Mouse (Mus musculus) hindbrain, embryonic 13.5 days (tissue): ENCODE results near the gene Rps11. TPM values are rescaled to one million over a fixed set of nuclear protein-coding genes. Genes with fewer than 3 reads are reported as not detected.
"Not testable (repeated sequence)": the region's sequence is repeated elsewhere in the genome, so short reads cannot be mapped to it uniquely, and the experiment has no call there.

Experiments
- ATAC-seq: fragments of 200-750 bp; cut with Nextera tagmentation; 2 replicates; pipeline ENCODE4 v1.8.0; 2017; ENCODE audit warnings: moderate TSS enrichment; ENCODE audit not compliant: low FRiP score
- H3K27ac ChIP-seq: fragments of 300-500 bp; sonication (generic); 2 replicates; pipeline ENCODE4 v1.5.1; 2015; ENCODE audit warnings: inconsistent platforms, mild to moderate bottlenecking, moderate library complexity
- H3K27me3 ChIP-seq: fragments of 300-500 bp; sonication (generic); 2 replicates; pipeline ENCODE4 v1.6.1; 2015; ENCODE audit warnings: mild to moderate bottlenecking, inconsistent platforms
- H3K36me3 ChIP-seq: fragments of 300-500 bp; sonication (generic); 2 replicates; pipeline ENCODE4 v1.6.1; 2015; ENCODE audit warnings: mild to moderate bottlenecking, inconsistent platforms
- H3K4me1 ChIP-seq: fragments of 300-500 bp; sonication (generic); replicated peaks from 2 replicates; pipeline ENCODE4 v1.6.1; 2015; ENCODE audit warnings: inconsistent platforms
- H3K4me2 ChIP-seq: fragments of 300-500 bp; sonication (generic); 2 replicates; pipeline ENCODE4 v1.6.1; 2015; ENCODE audit warnings: inconsistent platforms, mild to moderate bottlenecking, moderate library complexity
- H3K4me3 ChIP-seq: fragments of 300-500 bp; sonication (generic); 2 replicates; pipeline ENCODE4 v1.5.1; 2015; ENCODE audit warnings: mild to moderate bottlenecking, inconsistent platforms
- H3K9ac ChIP-seq: fragments of 300-500 bp; sonication (generic); 2 replicates; pipeline ENCODE4 v1.6.1; 2015; ENCODE audit warnings: mild to moderate bottlenecking, inconsistent platforms
- H3K9me3 ChIP-seq: fragments of 300-500 bp; sonication (generic); 2 replicates; pipeline ENCODE4 v1.6.1; 2016; ENCODE audit warnings: inconsistent platforms
- WGBS: fragments of 180-500 bp; shearing (Covaris S2); methylation state at CpG from one replicate; pipeline ENCODE4 v1.1.7; 2015; 5-methylcytosine and 5-hydroxymethylcytosine counted together
- polyA plus RNA-seq: library from polyadenylated mRNA; unstranded; fragments of >200 nt; fragmentation: Nextera tagmentation; extraction: Ambion mirVana; gene quantifications from 2 replicates; pipeline ENCODE4 v1.2.1, GENCODE M21; 2015

Rps11 gene
- polyA plus RNA-seq, 1 experiment from 2014 or later = 999 TPM

DNA sequence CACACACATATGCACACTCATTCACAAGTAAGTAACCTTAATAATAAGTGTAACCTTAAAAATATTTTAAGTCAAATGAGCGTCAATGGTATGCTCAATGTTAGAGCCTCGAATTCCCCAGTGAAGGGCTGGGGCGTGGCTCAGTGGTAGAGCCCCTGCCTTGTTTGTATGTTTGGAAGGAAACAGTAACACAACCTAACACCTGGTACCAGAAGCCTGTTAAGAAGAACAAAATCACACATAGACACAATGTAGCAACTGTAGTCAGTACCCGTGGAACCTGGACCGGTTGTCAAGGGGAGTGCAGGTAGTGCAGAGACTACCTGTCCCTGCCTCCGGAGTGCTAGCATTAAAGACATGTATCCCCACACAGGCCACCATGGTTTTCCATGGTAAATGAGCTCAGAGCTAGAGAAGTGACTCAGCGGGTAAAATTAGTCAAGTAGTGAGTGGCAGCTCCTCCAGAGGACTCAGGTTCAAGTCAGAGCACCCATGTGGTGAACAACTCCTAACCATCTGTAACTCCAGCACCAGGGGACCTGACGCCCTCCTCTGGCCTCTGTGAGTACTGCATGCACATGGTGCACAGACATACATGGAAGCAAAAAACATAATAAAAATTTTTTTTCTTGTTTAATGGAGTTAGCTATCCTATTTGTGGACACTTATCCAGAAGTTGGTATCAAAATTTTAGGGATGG, 25.5 kb downstream of the Rps11 start:
- Histone ChIP-seq H3K9ac (no peak overlapping the region), H3K4me1 (no peaks in the 10 kb centered on the region), H3K9me3 (no peaks in the 10 kb centered on the region), H3K4me2 (no peak overlapping the region), H3K36me3 (no peaks in the 10 kb centered on the region), H3K4me3 (no peak overlapping the region), H3K27me3 (no peaks in the 10 kb centered on the region), H3K27ac (no peak overlapping the region)
- ATAC-seq = no peak
- WGBS = 92% methylated on average over 8 of the region's 8 CpGs

DNA sequence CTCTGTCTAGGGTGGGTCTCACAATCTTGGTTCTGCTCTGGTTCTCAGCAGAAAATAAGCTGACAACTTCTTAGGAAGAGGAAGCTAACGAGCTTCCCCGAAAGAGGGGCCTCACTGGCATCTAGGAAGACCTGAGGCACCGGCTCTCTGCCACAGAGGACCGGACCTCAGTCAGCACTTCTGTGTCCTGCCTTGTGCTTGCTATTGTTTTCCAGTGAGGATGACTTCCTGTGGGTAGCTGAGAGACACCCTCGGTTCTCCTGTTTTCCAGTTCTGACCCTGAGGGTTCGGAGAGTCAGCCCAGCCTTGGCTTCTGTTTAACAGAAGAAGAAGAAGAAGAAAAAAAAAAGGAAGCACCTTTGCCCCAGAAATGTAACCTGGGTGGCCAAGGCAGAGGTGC, 26.8 kb downstream of the Rps11 start:
- H3K9ac ChIP-seq = no peak overlapping the region

DNA sequence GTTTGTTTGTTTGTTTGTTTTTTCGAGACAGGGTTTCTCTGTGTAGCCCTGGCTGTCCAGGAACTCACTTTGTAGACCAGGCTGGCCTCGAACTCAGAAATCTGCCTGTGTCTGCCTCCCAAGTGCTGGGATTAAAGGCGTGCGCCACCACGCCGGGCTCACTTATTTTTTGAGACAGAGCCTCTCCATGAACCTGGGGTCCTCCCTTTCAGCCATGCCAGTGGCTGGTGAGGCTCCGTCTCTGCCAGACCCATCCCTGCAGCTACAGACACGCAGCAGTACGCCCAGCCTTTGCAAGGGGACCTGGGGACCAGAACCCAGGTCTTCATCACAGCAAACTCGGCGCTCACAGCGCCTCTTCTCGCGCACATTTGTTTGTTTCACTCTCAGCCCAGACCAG, 28.3 kb downstream of the Rps11 start:
- not testable (repeated sequence) for H3K27ac ChIP-seq, H3K9me3 ChIP-seq, H3K36me3 ChIP-seq, ATAC-seq, H3K4me2 ChIP-seq, H3K9ac ChIP-seq, H3K4me3 ChIP-seq, H3K27me3 ChIP-seq
- WGBS = 94% methylated on average over 14 of the region's 14 CpGs
- peaks cover 18% of the 10 kb centered on the region; the same call in 1 of the 2 replicates for H3K4me1 ChIP-seq

More for the DNA sequence above, 26.8 kb downstream of the Rps11 start:
- no peak overlapping the region for H3K4me2 ChIP-seq
- no peaks in the 10 kb centered on the region for H3K36me3 ChIP-seq
- H3K4me3 ChIP-seq = no peak overlapping the region
- no peak for ATAC-seq
- 0 out of 2 replicates have a peak, but pooled peaks cover 7% of the 10 kb centered on the region for H3K4me1 ChIP-seq
- no peaks in the 10 kb centered on the region for H3K9me3 ChIP-seq
- no peaks in the 10 kb centered on the region for H3K27me3 ChIP-seq
- H3K27ac ChIP-seq = no peak overlapping the region
- WGBS = 74% methylated on average over 6 of the region's 6 CpGs

DNA sequence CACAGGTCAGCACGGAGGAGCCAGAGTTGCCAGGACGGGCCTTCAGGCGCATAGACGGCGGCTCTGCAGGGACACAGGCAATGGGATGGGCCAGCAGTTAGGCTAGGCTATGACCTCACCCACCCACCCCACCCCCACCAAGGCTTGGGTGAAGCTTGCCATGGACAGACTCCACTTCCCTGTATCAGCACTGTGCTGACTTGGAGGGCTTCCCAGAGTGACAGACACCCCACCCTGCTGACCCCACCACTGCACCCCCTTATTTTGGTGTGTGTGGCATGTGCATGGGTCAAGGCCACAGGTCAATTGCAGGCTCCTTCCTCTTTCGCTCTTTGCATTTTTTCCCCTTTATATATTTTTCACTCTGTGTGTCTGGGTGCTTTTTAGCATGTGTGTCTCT, 28.9 kb downstream of the Rps11 start:
- no peaks in the 10 kb centered on the region for H3K36me3 ChIP-seq
- ATAC-seq = no peak
- H3K9ac ChIP-seq = no peak overlapping the region
- 80% methylated on average over 6 of the region's 6 CpGs for WGBS
- no peak overlapping the region for H3K4me3 ChIP-seq
- no peak overlapping the region for H3K27ac ChIP-seq
- peaks cover 19% of the 10 kb centered on the region; the same call in 1 of the 2 replicates for H3K4me1 ChIP-seq
- peaks cover 4% of the 10 kb centered on the region; the same call in 1 of the 2 replicates for H3K27me3 ChIP-seq
- no peak overlapping the region for H3K4me2 ChIP-seq
- no peaks in the 10 kb centered on the region for H3K9me3 ChIP-seq

DNA sequence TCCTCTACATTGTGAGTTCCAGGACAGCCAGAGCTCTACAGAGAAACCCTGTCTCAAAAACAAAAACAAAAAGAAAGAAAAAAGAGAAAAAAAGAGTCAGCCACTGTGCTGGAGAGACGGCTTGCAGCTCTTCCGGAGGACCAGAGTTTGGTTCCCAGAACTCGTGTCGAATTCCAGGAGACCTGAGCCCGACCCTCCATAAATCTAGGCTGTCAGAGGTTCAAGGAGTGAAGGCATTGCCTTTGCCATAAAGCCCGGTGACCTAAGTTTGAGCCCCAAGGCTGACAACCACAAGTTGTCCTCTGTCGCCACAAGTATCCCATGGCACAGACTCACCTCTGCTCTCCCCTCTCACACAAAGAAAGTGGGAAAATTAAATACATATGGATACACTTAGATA, 30.1 kb downstream of the Rps11 start:
- H3K36me3 ChIP-seq = no peaks in the 10 kb centered on the region
- no peak overlapping the region for H3K4me2 ChIP-seq
- peaks cover 4% of the 10 kb centered on the region; the same call in 1 of the 2 replicates for H3K27me3 ChIP-seq
- peaks cover 19% of the 10 kb centered on the region; the same call in 1 of the 2 replicates for H3K4me1 ChIP-seq
- H3K27ac ChIP-seq = no peak overlapping the region
- no peaks in the 10 kb centered on the region for H3K9me3 ChIP-seq
- no peak overlapping the region for H3K4me3 ChIP-seq
- 50% methylated on average over 7 of the region's 7 CpGs for WGBS
- no peak overlapping the region for H3K9ac ChIP-seq
- ATAC-seq = no peak

DNA sequence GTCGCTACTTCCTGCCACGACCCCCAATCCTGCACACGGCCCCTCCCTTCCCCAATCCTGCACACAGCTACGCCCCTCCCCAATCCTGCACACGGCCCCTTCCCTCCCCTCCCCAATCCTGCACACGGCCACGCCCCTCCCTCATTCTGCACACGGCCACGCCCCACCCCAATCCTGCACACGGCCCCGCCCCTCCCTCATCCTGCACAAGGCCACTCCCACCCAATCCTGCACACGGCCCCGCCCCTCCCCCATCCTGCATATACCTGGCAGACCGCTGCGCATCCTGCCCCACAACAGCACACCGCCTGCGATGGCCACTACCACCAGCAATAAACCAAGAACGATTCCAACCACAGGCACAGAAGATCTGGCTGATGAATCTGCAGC, 30.7 kb downstream of the Rps11 start:
- Histone ChIP-seq H3K4me3 (no peak overlapping the region), H3K9ac (no peak overlapping the region), H3K4me2 (no peak overlapping the region), H3K27me3 (peaks cover 4% of the 10 kb centered on the region; the same call in 1 of the 2 replicates), H3K9me3 (no peaks in the 10 kb centered on the region), H3K4me1 (peaks cover 19% of the 10 kb centered on the region; the same call in 1 of the 2 replicates), H3K36me3 (no peaks in the 10 kb centered on the region), H3K27ac (no peak overlapping the region)
- WGBS = 41% methylated on average over 15 of the region's 18 CpGs
- ATAC-seq = no peak

DNA sequence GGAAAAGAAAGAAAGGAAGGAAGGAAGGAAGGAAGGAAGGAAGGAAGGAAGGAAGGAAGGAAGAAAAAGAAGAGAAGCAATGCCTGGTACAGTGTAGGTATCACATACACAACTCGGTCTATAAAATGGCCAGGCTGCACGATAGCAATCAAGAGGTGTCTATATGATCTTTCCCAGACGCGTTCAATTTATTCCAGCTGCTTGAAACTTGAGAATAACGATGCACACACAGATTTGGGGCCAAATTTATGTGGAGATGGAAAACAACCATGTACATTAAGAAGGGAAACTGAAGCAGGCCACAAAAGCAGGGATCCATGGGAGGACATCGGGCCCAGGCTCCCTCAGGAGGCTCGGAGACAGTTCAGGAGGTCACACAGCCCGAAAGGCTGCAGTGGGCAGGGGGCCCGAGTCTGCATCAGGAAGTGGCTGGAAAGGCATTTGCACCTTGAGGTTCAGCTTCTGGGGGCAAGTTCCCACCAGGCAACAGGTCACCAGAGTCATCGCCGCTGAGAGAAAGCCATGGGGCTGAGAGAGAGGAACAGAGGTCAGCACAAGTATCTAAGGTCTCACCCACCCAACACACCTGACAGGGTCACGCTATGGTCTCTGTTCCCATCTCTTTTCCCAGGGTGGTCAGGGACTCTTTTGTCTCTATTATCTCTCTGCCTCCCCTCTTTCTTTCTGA, 31.3 kb downstream of the Rps11 start:
- H3K4me1 ChIP-seq = peaks cover 19% of the 10 kb centered on the region; the same call in 1 of the 2 replicates
- 64% methylated on average over 12 of the region's 12 CpGs for WGBS
- H3K36me3 ChIP-seq = no peaks in the 10 kb centered on the region
- H3K27ac ChIP-seq = no peak overlapping the region; the same call in 1 of the 2 replicates
- no peak overlapping the region for H3K9ac ChIP-seq
- no peak for ATAC-seq
- H3K27me3 ChIP-seq = peaks cover 4% of the 10 kb centered on the region; the same call in 1 of the 2 replicates
- no peaks in the 10 kb centered on the region for H3K9me3 ChIP-seq
- no peak overlapping the region for H3K4me2 ChIP-seq
- H3K4me3 ChIP-seq = no peak overlapping the region

DNA sequence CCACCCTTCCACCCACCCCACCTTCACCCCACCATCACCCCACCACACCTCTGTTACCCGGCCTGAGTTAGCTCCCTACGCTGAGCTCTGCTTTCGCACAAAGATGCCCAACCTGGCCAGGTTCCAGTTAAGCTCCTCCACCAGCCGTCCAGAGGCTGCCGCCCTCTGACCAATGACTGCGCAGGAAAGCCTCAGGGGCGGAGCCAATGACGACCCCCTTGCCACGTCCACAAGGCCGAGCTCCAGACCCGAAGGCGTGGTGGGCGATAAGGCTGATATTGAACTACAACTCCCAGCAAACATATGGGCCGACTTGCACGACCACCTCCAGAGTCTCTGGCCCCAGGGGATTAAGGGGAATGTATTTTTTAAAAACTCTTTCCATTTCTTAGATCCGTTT, 32.2 kb downstream of the Rps11 start, which contains the start of gene Rcn3:
Gene Rcn3 (minus strand): TSS at position 174 of the 400 bp plus-strand sequence.
- under 1% methylated on average over 16 of the region's 16 CpGs for WGBS
- H3K9me3 ChIP-seq = no peaks in the 10 kb centered on the region
- H3K4me1 ChIP-seq = peaks cover 19% of the 10 kb centered on the region; the same call in 1 of the 2 replicates
- peak within 1 kb of the TSS; percentile 56 for H3K4me2 ChIP-seq
- peak within 1 kb of the TSS; percentile 44; the same call in 1 of the 2 replicates for H3K27ac ChIP-seq
- peaks cover 2% of the 10 kb centered on the region; the same call in 1 of the 2 replicates for H3K36me3 ChIP-seq
- H3K27me3 ChIP-seq = peaks cover 4% of the 10 kb centered on the region; the same call in 1 of the 2 replicates
- H3K4me3 ChIP-seq = peak within 1 kb of the TSS; percentile 39
- H3K9ac ChIP-seq = peak within 1 kb of the TSS; percentile 69
- ATAC-seq = peak; percentile 94

DNA sequence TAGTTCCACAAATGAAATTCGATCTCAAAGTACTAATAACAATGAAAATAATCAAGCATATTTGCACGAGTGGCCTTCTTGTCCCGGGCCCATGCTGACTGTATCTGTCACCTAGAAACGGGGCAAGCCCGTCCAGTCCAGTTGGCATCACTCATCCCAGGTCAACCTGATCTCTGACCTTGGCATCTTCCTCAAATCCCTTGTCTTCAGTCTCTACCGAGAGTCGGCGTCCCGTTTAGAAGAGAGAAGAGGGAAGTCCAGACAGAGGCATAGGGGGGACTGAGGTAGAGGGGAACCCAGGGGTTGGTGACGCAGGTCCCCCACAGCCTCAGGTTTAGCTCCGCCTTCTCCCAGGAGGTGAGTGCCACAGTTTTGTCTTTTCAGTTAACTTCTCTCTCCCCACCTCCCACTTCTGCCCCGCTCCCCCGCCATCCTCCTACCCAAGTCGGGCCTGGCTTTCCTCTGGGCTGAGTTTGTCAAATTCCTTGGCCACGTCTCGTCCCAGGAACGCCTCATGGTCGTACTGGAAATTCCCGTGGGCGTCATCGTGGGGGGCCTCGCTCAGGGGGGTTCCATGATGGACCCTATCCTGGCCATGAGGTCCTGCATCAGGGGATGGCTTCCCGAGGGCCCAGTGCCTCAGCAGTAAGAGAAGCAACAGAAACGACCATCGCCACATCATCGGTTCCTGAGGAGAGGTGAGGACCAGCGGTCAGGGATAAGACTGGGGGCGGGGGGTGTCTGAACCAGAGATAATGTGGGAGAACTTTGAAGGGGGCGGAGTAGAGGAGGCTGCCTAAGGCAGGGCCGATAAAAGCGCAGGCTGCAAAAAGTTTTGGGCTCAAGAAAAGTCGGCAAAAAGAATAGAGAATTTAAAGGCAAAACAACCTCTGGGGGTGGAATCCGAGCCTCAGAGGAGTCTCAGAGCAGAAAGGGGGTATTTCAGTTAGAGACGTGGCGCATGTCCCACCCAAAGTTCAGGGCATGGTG, 32.9 kb downstream of the Rps11 start:
- peaks cover 19% of the 10 kb centered on the region; the same call in 1 of the 2 replicates for H3K4me1 ChIP-seq
- H3K4me3 ChIP-seq = peak overlapping the region; percentile 39
- peaks cover 10% of the 10 kb centered on the region for H3K36me3 ChIP-seq
- 17% methylated on average over 35 of the region's 35 CpGs for WGBS
- H3K9me3 ChIP-seq = no peaks in the 10 kb centered on the region
- ATAC-seq = peak; percentile 55
- H3K4me2 ChIP-seq = peak overlapping the region; percentile 56
- peak overlapping the region; percentile 69 for H3K9ac ChIP-seq
- 0 out of 2 replicates have a peak overlapping the region, but pooled peaks have one; percentile 44 for H3K27ac ChIP-seq
- peaks cover 4% of the 10 kb centered on the region; the same call in 1 of the 2 replicates for H3K27me3 ChIP-seq

DNA sequence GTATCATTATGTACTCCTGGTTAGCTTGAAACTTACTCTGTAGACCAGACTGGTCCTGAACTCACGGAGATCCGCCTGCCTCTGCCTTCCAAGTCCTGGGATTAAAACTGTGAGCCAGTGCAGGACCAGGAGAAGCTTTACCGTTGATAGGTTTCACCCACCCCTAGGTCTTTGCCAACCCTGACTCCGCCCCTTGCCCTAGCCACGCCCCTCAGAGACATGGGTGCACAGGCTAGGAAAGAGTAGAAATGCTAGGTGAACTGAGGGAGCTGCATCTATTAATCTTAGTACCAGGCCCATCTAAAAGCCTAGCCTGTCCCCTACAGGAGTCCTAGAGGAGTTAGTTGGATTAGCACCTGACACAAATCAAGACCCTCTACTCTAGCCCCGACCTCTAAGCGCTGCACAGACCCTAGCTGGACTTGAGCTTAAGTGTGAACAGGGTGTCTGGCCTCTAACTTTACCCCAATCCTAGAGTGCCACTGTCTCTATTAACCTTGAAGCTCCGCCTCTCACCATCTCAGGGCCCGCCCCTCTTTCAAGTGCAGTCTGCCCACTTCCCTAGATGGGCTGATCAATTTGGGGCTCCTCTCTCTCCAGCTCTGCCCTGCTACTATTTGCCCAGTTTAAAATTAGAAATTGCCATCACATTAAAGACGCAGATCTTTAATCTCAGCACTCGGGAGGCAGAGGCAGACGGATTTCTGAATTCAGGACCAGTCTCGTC, 33.8 kb downstream of the Rps11 start:
- peaks cover 19% of the 10 kb centered on the region; the same call in 1 of the 2 replicates for H3K4me1 ChIP-seq
- H3K4me3 ChIP-seq = no peak overlapping the region; the same call in 1 of the 2 replicates
- peaks cover 17% of the 10 kb centered on the region for H3K36me3 ChIP-seq
- no peak overlapping the region for H3K27ac ChIP-seq
- H3K9me3 ChIP-seq = no peaks in the 10 kb centered on the region
- 80% methylated on average over 13 of the region's 13 CpGs for WGBS
- ATAC-seq = no peak
- H3K4me2 ChIP-seq = peak overlapping the region; percentile 56; the same call in 1 of the 2 replicates
- H3K27me3 ChIP-seq = peaks cover 4% of the 10 kb centered on the region; the same call in 1 of the 2 replicates
- no peak overlapping the region for H3K9ac ChIP-seq

DNA sequence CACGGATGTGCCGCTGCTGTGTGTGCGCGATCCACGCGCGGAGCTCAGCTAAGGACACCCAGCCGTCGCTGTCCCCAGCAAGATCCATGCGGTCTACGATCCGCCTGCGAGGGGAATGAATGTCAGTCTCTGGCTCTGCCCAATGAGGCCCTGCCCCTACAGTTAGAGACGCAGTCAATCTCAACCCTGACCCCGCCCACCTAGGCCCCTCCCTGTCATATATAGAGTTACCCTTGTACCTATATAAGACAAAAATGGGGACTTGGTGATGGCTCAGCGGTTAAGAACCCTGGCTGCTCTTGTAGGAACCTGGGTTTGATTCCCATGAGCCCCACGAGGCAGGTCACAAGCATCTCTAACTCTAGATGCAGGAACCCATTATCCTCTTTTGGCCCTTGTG, 35.6 kb downstream of the Rps11 start:
- Histone ChIP-seq H3K9me3 (no peaks in the 10 kb centered on the region), H3K27ac (no peak overlapping the region), H3K27me3 (peaks cover 4% of the 10 kb centered on the region; the same call in 1 of the 2 replicates), H3K4me3 (no peak overlapping the region), H3K36me3 (peaks cover 29% of the 10 kb centered on the region), H3K4me2 (no peak overlapping the region), H3K9ac (no peak overlapping the region), H3K4me1 (peaks cover 19% of the 10 kb centered on the region; the same call in 1 of the 2 replicates)
- 93% methylated on average over 17 of the region's 17 CpGs for WGBS
- no peak for ATAC-seq
